Mouse (Mus musculus) E14TG2a.4 (cell line): ENCODE results near the gene Sh3gl3.

ENCODE experiments used
- H3K27me3 ChIP-seq: 2 replicates; pipeline ENCODE4 v1.6.1; 2014; ENCODE audit warnings: low read length, control low read depth; ENCODE audit not compliant: insufficient read depth
- H3K36me3 ChIP-seq: 2 replicates; pipeline ENCODE4 v1.6.1; 2014; ENCODE audit warnings: low read length, control low read depth; ENCODE audit not compliant: insufficient read depth
- H3K4me1 ChIP-seq: replicated peaks from 2 replicates; pipeline ENCODE4 v1.6.1; 2014; ENCODE audit warnings: low read depth, low read length, control low read depth
- H3K4me3 ChIP-seq: replicated peaks from 2 replicates; pipeline ENCODE4 v1.5.1; 2014; ENCODE audit warnings: mild to moderate bottlenecking, low read length
- H3K9me3 ChIP-seq: 2 replicates; pipeline ENCODE4 v1.6.1; 2014; ENCODE audit warnings: low read length, control low read depth
- CTCF ChIP-seq: conservative IDR thresholded peaks from 2 replicates; pipeline ENCODE4 v1.5.1; 2014; ENCODE audit warnings: low read length
- NANOG ChIP-seq: IDR thresholded peaks from 2 replicates; pipeline ENCODE4 v1.6.1; 2014; ENCODE audit warnings: borderline replicate concordance, low read length, mixed read lengths
- POU5F1 ChIP-seq: IDR thresholded peaks from 2 replicates; pipeline ENCODE4 v1.6.1; 2014; ENCODE audit warnings: low read length, borderline replicate concordance

Gene Sh3gl3

DNA sequence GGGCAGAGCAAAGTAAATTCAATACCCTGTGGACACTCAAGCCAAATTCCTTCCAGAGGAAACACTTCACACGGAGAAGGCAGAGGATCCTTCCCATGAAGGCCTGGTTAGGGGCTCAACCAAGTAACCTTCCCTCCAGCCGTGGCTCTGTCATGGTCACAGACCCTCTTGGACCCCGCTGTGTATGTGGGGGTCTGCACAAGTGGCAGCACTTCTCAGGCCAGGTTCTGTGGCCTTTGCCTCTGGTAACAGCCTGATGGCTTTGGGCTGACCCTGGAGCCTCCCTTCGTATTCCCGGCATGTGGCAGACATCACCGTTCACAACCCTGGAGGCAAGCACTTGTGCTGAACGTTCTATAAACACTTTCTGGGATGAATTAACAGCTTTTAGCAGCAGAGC is 176.2 kb downstream of the Sh3gl3 start:
- H3K9me3 ChIP-seq: 0 out of 2 replicates have a peak, but pooled peaks cover 4% of the 10 kb centered on the region
- H3K4me3 ChIP-seq: no peak overlapping the region

GRCm38 (mm10) chr7:82350421-82350820 is 176.8 kb downstream of the Sh3gl3 start:
- H3K9me3 ChIP-seq: 0 out of 2 replicates have a peak, but pooled peaks cover 4% of the 10 kb centered on the region
- no peaks in the 10 kb centered on the region for H3K36me3 ChIP-seq
- TF ChIP-seq NANOG (no peak), POU5F1 (no peak), CTCF (no peak)
- no peak overlapping the region for H3K4me3 ChIP-seq
- H3K4me1 ChIP-seq: no peaks in the 10 kb centered on the region
- no peaks in the 10 kb centered on the region for H3K27me3 ChIP-seq

More for the DNA sequence above, 176.2 kb downstream of the Sh3gl3 start:
- Histone ChIP-seq H3K36me3 (no peaks in the 10 kb centered on the region), H3K27me3 (no peaks in the 10 kb centered on the region), H3K4me1 (no peaks in the 10 kb centered on the region)
- TF ChIP-seq POU5F1 (no peak), NANOG (no peak), CTCF (no peak)
